Mouse (Mus musculus): ENCODE measurements around the gene Bean1.

DNA sequence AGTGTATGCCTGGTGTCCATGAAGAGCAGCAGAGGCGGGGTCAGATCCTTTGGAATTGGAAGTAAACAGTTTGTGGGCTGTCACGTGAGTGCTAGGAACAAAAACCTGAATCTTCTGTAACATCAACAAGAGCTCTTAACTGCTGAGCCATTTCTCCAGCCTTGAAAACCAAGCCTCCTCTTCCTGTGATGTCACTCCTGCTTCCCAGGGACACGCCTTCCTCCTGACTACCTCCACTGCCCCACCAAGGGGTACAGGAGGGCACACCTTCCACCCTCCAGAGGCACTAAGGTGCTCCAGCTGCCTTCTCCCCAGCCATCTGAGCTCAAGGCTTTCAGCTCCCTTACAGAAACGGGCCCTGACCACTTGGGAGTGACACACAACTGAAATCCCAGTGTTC, 76.4 kb downstream of the Bean1 start:
- no peak for TF ChIP-seq CHD2 (IDR thresholded peaks at IDR 0.05; ENCODE audit: low read depth, low read length)
- TF ChIP-seq MAFK (IDR thresholded peaks at IDR 0.05; ENCODE audit: insufficient read depth, low read depth, low read length) = no peak
- no peak for TF ChIP-seq HCFC1 (IDR thresholded peaks at IDR 0.05; ENCODE audit: borderline replicate concordance, insufficient read depth, low read length)
